Mouse (Mus musculus): ENCODE data around the gene Noct. TPM values are rescaled to one million over a fixed set of nuclear protein-coding genes. Genes with fewer than 3 reads are reported as not detected.
A peak's percentile ranks its signal among the peaks of the same experiment; 100 is the strongest.
"Not testable (repeated sequence)": the region's sequence is repeated elsewhere in the genome, so short reads cannot be mapped to it uniquely, and the experiment has no call there.

The Noct gene
- total RNA-seq (2021) = 10 to 100 TPM; 54.4 to 58.6 TPM
- long read RNA-seq, experiment 1, full-length matches to known transcripts = 82 of 84 reads
- long read RNA-seq, experiment 1, partial matches to known transcripts = 0 of 84 reads
- long read RNA-seq, experiment 1, other reads (novel, unspliced or antisense) = 2 of 84 reads
- long read RNA-seq, experiment 2, transcript Noct-201 (3 exons, 3,059 nt) = major isoform, 83 of 88 reads
- long read RNA-seq, experiment 2, partial matches to known transcripts = 0 of 88 reads
- long read RNA-seq, experiment 2, other reads (novel, unspliced or antisense) = 5 of 88 reads

DNA sequence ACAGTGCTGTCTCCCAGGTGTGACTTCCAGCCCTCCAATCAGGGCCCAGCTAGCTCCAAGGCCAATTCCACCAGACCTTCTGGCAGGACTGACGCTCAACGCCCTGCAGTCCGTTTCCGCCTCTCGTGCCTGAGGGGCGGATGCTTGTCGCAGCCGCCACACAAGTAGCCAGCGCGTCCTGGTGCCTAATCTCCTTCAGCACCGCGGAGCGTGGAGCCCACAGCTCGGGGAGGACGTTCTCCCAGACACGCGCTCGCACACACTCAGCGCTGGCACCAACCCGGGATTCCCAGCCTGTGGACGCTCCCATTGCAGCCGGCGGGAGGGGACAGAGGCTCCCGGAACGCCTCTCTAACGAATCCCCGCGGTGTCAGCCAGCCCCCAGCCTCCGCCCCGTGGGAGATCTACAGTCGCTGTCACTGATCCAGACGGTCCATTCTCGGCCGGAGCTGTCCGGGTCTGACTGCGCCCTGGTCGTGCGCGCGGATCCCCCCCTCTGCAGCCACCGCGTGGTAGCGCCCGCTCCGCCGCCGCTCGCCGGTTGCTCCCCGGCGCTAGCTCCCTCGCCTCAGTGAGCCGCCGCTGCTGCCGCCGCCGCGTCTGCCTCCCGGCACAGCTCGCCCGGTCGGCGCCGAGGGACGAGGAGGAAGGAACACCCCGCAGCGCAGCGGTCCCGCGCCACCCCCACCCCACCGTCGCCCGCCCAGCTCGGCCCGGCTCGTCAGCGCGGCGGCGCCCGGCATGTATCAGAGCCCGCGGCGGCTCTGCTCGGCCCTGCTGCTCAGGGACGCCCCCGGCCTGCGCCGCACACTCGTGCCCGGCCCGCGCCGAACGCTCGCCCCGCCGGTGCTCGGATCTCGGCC, at the start of gene Noct:
TSS of gene Noct (plus strand) at position 85 of the 863 bp plus-strand sequence.
- peak; percentile 91 to 95 for DNase-seq (ENCODE audit: low spot score in 2 of 2)

- peak in 1 of 2 experiments; percentile 59 for DNase-seq (ENCODE audit: low spot score in 2 of 2)
Observed at GRCm38 (mm10) chr3:51178158-51178557, 46.1 kb upstream of the Noct start.

GRCm38 (mm10) chr3:51179460-51180146, 44.6 kb upstream of the Noct start:
- no peak for DNase-seq (ENCODE audit: low spot score in 2 of 2)

DNA sequence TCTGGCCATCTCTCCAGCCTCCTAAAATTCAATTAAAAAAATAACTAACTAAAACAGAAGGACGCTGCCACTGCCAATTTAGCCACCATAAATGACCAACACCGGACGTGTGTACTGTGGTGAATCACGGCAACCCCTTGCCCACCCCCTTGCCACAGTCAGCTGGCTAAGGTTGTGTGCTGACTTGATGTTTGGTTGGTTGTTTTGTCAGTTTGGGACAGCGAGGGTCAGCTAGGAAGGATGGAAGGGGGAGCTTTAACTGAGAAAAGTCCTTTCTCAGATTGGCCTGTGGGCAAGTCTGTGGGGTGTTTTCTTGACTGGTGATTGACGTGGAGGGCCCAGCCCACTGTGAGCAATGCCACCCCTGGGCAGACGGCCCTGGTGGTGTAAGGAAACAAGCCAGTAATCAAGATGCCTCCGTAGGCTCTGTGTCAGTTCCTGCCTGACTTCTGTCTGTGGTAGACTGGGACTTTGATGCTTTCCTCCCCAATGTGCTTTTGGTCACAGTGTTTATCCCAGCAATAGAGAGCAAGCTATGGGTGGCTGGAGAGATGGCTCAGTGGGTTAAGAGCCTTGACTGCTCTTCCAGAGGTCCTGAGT, 43.8 kb upstream of the Noct start:
- no peak for DNase-seq (ENCODE audit: low spot score in 2 of 2)

DNA sequence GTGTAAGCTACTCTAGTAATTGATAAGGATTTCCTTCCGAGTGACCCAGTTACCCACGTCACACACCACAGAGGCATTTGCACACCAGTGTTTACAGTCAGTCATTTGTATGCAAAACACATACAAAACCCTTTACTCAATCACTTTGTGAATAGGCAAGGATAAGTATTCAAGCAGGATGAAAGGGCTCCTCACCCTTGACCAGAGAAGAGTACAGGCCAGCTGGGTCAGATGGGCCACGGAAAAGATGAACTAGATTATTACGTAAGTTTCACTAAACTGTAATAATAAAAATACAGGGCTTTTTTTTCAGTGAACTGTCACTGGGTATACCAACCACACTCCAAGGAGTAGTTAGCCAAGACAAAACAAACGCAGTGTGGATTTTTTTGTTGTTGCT, 41.8 kb upstream of the Noct start:
- DNase-seq (ENCODE audit: low spot score in 2 of 2) = no peak

- not testable (repeated sequence) for DNase-seq (ENCODE audit: low spot score in 2 of 2)
Observed at GRCm38 (mm10) chr3:51183508-51183907, 40.7 kb upstream of the Noct start.

DNA sequence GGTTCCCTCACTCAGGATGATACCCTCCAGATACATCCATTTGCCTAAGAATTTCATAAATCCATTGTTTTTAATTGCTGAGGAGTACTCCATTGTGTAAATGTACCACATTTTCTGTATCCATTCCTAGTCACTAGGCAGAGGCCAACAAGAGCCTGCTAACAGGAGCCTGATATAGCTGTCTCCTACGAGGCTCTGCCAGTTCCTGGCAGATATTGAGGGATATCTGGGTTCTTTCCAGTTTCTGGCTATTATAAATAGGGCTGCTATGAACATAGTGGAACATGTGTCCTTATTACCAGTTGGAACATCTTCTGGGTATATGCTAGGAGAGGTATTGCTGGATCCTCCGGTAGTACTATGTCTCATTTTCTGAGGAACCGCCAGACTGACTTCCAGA, 40.3 kb upstream of the Noct start:
- DNase-seq (ENCODE audit: low spot score in 2 of 2) = not testable (repeated sequence)

GRCm38 (mm10) chr3:51184715-51185114, 39.5 kb upstream of the Noct start:
- no peak for DNase-seq (ENCODE audit: low spot score in 2 of 2)

DNA sequence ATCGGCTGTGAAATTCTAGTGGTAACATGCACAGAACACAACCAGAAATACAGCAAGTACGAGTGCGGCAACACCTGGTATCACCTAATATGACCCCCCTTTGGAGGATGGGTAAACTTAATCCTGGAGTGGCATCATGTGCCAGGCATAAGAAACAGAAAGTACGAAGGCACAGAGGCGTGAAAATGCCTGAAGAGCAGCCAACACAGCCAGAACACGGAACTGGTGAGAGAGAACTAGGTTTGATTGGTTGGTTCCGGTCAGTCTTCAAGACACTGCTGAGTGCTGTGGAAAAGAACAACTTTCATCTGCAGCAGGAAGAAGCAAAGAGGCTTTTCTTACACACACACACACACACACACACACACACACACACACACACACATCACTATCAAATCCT, 38.8 kb upstream of the Noct start:
- DNase-seq (ENCODE audit: low spot score in 2 of 2) = no peak

DNA sequence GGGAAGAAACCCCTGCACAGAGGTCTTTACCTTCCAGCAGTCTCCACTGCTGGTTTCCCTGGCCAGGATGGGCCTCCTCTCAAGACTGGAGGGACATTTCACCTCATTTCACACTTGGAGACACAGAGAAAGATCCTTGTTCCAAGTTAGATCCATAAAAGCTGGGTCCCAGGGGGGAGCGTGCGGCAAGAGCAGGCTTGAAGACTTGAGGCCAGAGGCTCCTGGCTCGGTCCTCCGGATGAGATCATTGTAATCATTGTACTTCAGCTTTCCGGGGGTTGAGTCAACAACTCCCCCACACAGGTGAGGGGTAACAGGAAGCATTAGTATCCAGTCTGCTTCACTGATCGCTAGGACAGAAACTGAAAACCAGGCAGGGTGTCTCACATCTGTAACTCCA, 30.2 kb upstream of the Noct start:
- no peak for DNase-seq (ENCODE audit: low spot score in 2 of 2)

DNA sequence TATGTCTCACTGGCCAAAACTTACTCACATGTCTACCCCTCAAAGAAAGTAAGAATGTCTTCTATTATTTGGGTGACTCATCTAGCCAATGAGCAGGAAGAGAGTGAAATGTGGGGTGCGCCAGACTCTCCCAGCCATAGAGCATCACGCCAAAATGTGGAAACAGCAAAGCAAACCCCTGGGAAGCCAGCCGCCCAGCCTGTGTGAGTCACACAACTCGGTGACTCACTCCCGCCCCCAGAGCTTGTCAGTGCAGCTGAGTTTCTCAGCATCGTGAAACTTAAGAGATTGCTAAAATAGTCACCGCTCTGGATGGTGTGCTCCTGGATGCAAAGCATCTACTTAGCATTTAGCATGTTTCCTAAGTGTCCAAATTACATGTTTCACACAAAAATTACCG, 28.9 kb upstream of the Noct start:
- peak; percentile 36 to 64 for DNase-seq (ENCODE audit: low spot score in 2 of 2)

DNA sequence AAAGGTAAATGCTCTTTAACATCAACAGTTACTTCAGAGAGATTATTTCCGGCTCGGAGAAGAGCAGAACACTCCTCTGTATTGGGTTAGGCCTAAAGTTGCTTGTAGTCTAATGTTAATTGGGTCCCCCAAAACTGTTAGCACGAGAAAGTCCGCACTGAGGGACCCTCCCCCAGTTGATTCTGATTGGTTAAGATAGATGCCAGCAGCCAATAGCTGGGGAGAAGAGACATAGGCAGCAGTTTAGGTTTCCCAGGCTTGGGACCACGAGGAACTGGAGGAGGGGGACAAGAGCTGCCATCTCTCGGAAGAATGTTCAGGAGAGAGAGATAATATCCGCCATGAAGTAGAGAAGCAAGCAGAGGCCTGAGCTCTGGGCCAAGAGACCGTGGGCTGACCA, 28.5 kb upstream of the Noct start:
- DNase-seq (ENCODE audit: low spot score in 2 of 2) = no peak

DNA sequence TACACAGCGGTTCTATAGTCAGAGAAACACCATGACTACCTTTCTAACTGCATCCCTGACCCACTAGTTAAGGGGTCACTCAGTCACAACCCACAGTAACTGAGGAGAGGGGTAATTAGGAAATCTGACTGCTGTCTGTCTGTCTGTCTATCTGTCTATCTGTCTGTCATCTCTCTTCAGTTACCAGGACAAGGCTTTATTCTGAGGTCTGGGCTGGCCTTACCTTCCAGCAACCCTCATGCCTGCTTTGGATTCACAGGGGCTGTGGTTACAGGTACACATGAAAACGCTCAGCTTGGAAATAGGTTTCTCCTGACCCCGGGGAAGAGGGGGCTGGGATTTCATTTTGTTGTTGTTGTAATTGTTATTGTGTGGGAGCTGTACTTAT, 27.5 kb upstream of the Noct start:
- no peak for DNase-seq (ENCODE audit: low spot score in 2 of 2)

DNA sequence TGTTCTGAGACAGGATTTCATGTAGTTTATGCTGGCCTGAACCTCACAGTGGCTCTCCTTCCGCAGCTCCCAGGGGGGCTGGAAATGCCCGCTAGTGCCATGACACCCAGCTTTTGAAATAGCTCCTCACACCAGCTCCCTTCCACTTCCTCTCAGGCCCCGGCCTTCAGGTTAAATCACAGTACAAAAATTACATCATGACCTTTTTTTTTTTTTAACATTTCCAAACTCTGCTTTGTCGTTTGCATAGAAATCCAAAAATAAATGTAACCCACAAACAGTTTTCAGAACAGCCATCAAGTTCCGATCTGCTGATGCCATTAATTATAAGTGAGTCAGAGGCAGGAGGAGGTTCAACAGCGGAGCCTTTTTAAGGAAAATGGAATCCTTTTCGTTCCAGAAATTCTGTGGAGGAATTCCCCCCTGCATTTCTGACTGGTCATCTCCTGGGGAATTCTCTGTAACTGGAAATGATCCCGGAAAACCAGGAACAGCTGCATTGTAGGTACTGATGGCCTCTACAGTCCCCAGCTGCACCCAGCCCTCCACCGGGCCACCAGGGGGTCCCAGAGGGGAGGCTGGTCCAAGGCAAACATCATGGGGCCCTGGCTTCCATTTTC, 27.0 kb upstream of the Noct start:
- no peak for DNase-seq (ENCODE audit: low spot score in 2 of 2)

- DNase-seq (ENCODE audit: low spot score in 2 of 2) = no peak
Observed at GRCm38 (mm10) chr3:51198291-51198690, 26.0 kb upstream of the Noct start.

- no peak for DNase-seq (ENCODE audit: low spot score in 2 of 2)
Observed at GRCm38 (mm10) chr3:51199130-51199529, 25.1 kb upstream of the Noct start.

DNA sequence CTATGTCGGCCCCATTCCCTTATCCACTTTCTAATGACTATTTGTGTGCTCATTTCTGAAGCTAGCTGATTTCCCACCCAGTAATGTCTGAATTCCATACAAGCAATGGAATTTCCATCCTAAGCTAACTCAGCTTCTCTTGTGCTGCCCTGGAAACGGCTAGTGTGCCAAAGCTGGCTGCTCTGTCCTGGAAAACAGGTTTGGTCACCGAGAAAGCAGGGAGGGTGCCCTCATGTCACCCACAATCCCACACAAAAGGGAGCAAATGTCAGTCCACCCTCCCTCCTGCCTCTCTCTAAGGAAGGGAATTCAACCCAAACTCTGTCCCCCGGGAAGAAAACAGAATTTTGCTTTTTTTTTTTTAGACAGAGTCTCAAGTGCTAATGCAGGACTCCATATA, 23.9 kb upstream of the Noct start:
- no peak for DNase-seq (ENCODE audit: low spot score in 2 of 2)

GRCm38 (mm10) chr3:51200894-51201293, 23.4 kb upstream of the Noct start:
- DNase-seq (ENCODE audit: low spot score in 2 of 2) = no peak

- DNase-seq (ENCODE audit: low spot score in 2 of 2) = no peak
Observed at GRCm38 (mm10) chr3:51201986-51202385, 22.3 kb upstream of the Noct start.

GRCm38 (mm10) chr3:51202491-51202987, 21.7 kb upstream of the Noct start:
- no peak for DNase-seq (ENCODE audit: low spot score in 2 of 2)

- no peak for DNase-seq (ENCODE audit: low spot score in 2 of 2)
Observed at GRCm38 (mm10) chr3:51203906-51204305, 20.3 kb upstream of the Noct start.

Data from layer of hippocampus, postnatal 14 days (tissue).